Mouse (Mus musculus): ENCODE results near the gene D6Ertd527e. TPM values are rescaled to one million over a fixed set of nuclear protein-coding genes. Genes with fewer than 3 reads are reported as not detected.

D6Ertd527e gene
- polyA plus RNA-seq, 1 experiment from 2014 or later = 0.53 TPM

GRCm38 (mm10) chr6:87111493-87111892, 6.9 kb downstream of the D6Ertd527e start:
- H3K4me2 ChIP-seq = no peak overlapping the region
- ATAC-seq (ENCODE audit: insufficient read depth) (no peak), DNase-seq (no peak)
- no peak for TF ChIP-seq CTCF (IDR thresholded peaks at IDR 0.05; ENCODE audit: low read depth)
- no peaks in the 10 kb centered on the region for H3K36me3 ChIP-seq (ENCODE audit: insufficient read depth)
- no peaks in the 10 kb centered on the region for H3K9me3 ChIP-seq (ENCODE audit: low read depth, low read length)
- no peak overlapping the region for H3K27ac ChIP-seq (ENCODE audit: low read depth)
- H3K27me3 ChIP-seq (ENCODE audit: insufficient read depth, low read length) = no peaks in the 10 kb centered on the region
- WGBS = 96% methylated on average over 1 of the region's 1 CpGs
- H3K9ac ChIP-seq = no peak overlapping the region
- no peaks in the 10 kb centered on the region for H3K4me1 ChIP-seq (ENCODE audit: insufficient read depth)
- no peak overlapping the region for H3K4me3 ChIP-seq (ENCODE audit: low read depth, low read length)

DNA sequence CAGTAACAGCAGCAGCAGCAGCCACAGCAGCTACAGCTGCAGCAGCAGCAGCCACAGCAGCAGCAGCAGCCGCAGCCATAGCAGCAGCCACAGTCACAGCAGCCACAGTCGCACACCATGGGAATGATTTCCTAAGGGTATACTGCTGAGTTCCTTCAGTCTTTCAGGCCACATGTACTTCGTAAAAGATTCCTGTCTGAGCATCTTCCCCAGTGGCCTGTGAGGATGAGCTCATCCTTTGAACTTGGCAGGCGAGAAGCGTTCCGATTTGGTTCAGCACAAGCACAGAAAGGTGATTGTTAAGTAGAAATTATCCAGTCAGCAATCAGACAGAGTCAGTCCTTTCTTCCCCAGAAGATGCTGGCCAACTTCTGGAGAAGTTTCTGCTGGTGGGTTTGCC, 7.6 kb downstream of the D6Ertd527e start:
- Histone ChIP-seq H3K9me3 (ENCODE audit: low read depth, low read length) (no peaks in the 10 kb centered on the region), H3K4me3 (ENCODE audit: low read depth, low read length) (no peak overlapping the region), H3K27ac (ENCODE audit: low read depth) (no peak overlapping the region), H3K36me3 (ENCODE audit: insufficient read depth) (no peaks in the 10 kb centered on the region), H3K4me2 (no peak overlapping the region), H3K27me3 (ENCODE audit: insufficient read depth, low read length) (no peaks in the 10 kb centered on the region), H3K9ac (no peak overlapping the region), H3K4me1 (ENCODE audit: insufficient read depth) (no peaks in the 10 kb centered on the region)
- no peak for TF ChIP-seq CTCF (IDR thresholded peaks at IDR 0.05; ENCODE audit: low read depth)
- ATAC-seq (ENCODE audit: insufficient read depth) (no peak), DNase-seq (no peak)
- 75% methylated on average over 6 of the region's 6 CpGs for WGBS

DNA sequence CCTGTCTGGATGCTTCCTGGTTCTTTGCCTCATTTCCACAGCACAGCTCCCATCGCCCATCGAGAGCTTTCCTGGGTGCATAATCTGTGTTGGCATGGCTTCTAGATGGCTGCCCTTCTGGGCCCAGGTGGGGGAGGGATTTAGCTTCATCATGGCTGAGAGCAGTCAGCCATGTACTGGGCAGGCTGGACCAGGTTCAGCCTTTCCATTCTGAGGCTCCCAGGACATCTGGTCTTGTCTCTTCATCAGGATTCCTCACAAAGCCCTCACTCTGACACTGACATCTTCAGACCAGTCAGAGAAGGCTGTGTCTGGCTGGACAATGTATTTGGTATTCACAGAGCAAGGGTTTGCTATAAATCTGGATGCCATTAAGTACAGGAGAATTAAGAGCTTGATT, 11.4 kb downstream of the D6Ertd527e start:
- Histone ChIP-seq H3K27me3 (ENCODE audit: insufficient read depth, low read length) (no peaks in the 10 kb centered on the region), H3K36me3 (ENCODE audit: insufficient read depth) (no peaks in the 10 kb centered on the region), H3K9ac (no peak overlapping the region), H3K4me2 (no peak overlapping the region), H3K4me3 (ENCODE audit: low read depth, low read length) (no peak overlapping the region), H3K4me1 (ENCODE audit: insufficient read depth) (peaks cover 6% of the 10 kb centered on the region; the same call in 1 of the 2 replicates), H3K9me3 (ENCODE audit: low read depth, low read length) (no peaks in the 10 kb centered on the region), H3K27ac (ENCODE audit: low read depth) (no peak overlapping the region)
- no peak for ATAC-seq (ENCODE audit: insufficient read depth)
- WGBS = 79% methylated on average over 2 of the region's 2 CpGs
- DNase-seq = no peak
- TF ChIP-seq CTCF (IDR thresholded peaks at IDR 0.05; ENCODE audit: low read depth) = no peak

- no peak for DNase-seq
- WGBS = 81% methylated on average over 7 of the region's 7 CpGs
- Histone ChIP-seq H3K4me2 (no peak overlapping the region), H3K4me3 (ENCODE audit: low read depth, low read length) (no peak overlapping the region), H3K36me3 (ENCODE audit: insufficient read depth) (no peaks in the 10 kb centered on the region), H3K9ac (no peak overlapping the region), H3K27me3 (ENCODE audit: insufficient read depth, low read length) (no peaks in the 10 kb centered on the region), H3K27ac (ENCODE audit: low read depth) (no peak overlapping the region), H3K4me1 (ENCODE audit: insufficient read depth) (peaks cover 6% of the 10 kb centered on the region; the same call in 1 of the 2 replicates), H3K9me3 (ENCODE audit: low read depth, low read length) (no peaks in the 10 kb centered on the region)
- no peak for ATAC-seq (ENCODE audit: insufficient read depth)
- no peak for TF ChIP-seq CTCF (IDR thresholded peaks at IDR 0.05; ENCODE audit: low read depth)
Measured at GRCm38 (mm10) chr6:87116596-87116995, 12.1 kb downstream of the D6Ertd527e start.

GRCm38 (mm10) chr6:87119066-87119837, 14.7 kb downstream of the D6Ertd527e start:
- Histone ChIP-seq H3K9ac (no peak overlapping the region), H3K4me3 (ENCODE audit: low read depth, low read length) (no peak overlapping the region), H3K27ac (ENCODE audit: low read depth) (peak overlapping the region; percentile 42; the same call in 1 of the 2 replicates), H3K27me3 (ENCODE audit: insufficient read depth, low read length) (no peaks in the 10 kb centered on the region), H3K9me3 (ENCODE audit: low read depth, low read length) (no peaks in the 10 kb centered on the region), H3K4me2 (no peak overlapping the region), H3K4me1 (ENCODE audit: insufficient read depth) (peaks cover 6% of the 10 kb centered on the region; the same call in 1 of the 2 replicates), H3K36me3 (ENCODE audit: insufficient read depth) (no peaks in the 10 kb centered on the region)
- ATAC-seq (ENCODE audit: insufficient read depth) (0 out of 2 replicates have a peak, but pooled peaks have one; percentile 31), DNase-seq (peak; percentile 44)
- no peak for TF ChIP-seq CTCF (IDR thresholded peaks at IDR 0.05; ENCODE audit: low read depth)
- 76% methylated on average over 20 of the region's 20 CpGs for WGBS

- no peak overlapping the region for H3K4me3 ChIP-seq (ENCODE audit: low read depth, low read length)
- H3K9ac ChIP-seq = no peak overlapping the region; the same call in 1 of the 2 replicates
- TF ChIP-seq CTCF (IDR thresholded peaks at IDR 0.05; ENCODE audit: low read depth) = no peak
- no peaks in the 10 kb centered on the region for H3K9me3 ChIP-seq (ENCODE audit: low read depth, low read length)
- no peaks in the 10 kb centered on the region for H3K27me3 ChIP-seq (ENCODE audit: insufficient read depth, low read length)
- 0 out of 2 replicates have a peak, but pooled peaks have one; percentile 31 for ATAC-seq (ENCODE audit: insufficient read depth)
- H3K4me2 ChIP-seq = no peak overlapping the region
- peak; percentile 24 for DNase-seq
- H3K27ac ChIP-seq (ENCODE audit: low read depth) = peak overlapping the region; percentile 42; the same call in 1 of the 2 replicates
- H3K36me3 ChIP-seq (ENCODE audit: insufficient read depth) = no peaks in the 10 kb centered on the region
- WGBS = 31% methylated on average over 4 of the region's 4 CpGs
- H3K4me1 ChIP-seq (ENCODE audit: insufficient read depth) = peaks cover 6% of the 10 kb centered on the region; the same call in 1 of the 2 replicates
Measured at GRCm38 (mm10) chr6:87119975-87120374, 15.4 kb downstream of the D6Ertd527e start.

DNA sequence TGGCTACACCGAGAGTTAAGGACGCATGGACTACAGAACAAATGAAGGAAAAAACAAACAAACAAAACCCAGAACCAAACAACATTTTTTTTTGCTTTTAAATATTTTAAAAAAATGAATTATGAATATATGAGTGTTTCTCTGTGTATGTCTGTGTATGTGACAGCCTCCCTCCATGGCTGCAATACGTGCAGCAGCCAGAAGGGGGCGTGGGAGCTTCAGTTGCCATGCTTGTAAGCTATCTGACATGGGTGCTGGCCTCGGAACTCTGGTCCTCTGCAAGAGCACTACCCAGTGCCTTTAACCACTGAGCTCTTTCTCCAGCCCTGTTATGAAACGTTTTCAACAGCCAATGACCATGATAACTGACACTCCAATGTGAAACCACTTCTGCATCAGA, 16.1 kb downstream of the D6Ertd527e start:
- Histone ChIP-seq H3K27me3 (ENCODE audit: insufficient read depth, low read length) (no peaks in the 10 kb centered on the region), H3K4me1 (ENCODE audit: insufficient read depth) (peaks cover 6% of the 10 kb centered on the region; the same call in 1 of the 2 replicates), H3K9ac (no peak overlapping the region), H3K9me3 (ENCODE audit: low read depth, low read length) (no peaks in the 10 kb centered on the region), H3K36me3 (ENCODE audit: insufficient read depth) (no peaks in the 10 kb centered on the region), H3K27ac (ENCODE audit: low read depth) (no peak overlapping the region), H3K4me2 (no peak overlapping the region), H3K4me3 (ENCODE audit: low read depth, low read length) (no peak overlapping the region)
- ATAC-seq (ENCODE audit: insufficient read depth) (no peak), DNase-seq (no peak)
- 84% methylated on average over 6 of the region's 6 CpGs for WGBS
- TF ChIP-seq CTCF (IDR thresholded peaks at IDR 0.05; ENCODE audit: low read depth) = peak; percentile 45
